Mouse (Mus musculus) brain, embryonic 14.5 days (tissue): ENCODE data around the gene Elovl5.

Experiments
- CTCF ChIP-seq: fragments of 200-500 bp; IDR thresholded peaks from 2 replicates; pipeline ENCODE4 v1.5.1; 2012; ENCODE audit warnings: inconsistent platforms, mild to moderate bottlenecking, moderate library complexity, borderline replicate concordance; ENCODE audit not compliant: insufficient read depth, insufficient read length; ENCODE audit errors: extremely low read depth
- POLR2A ChIP-seq: fragments of 200-500 bp; IDR thresholded peaks from 2 replicates; pipeline ENCODE4 v1.6.1; 2012; ENCODE audit warnings: mild to moderate bottlenecking, inconsistent platforms, borderline replicate concordance; ENCODE audit not compliant: poor library complexity, insufficient read depth, insufficient read length, severe bottlenecking; ENCODE audit errors: extremely low read depth

DNA sequence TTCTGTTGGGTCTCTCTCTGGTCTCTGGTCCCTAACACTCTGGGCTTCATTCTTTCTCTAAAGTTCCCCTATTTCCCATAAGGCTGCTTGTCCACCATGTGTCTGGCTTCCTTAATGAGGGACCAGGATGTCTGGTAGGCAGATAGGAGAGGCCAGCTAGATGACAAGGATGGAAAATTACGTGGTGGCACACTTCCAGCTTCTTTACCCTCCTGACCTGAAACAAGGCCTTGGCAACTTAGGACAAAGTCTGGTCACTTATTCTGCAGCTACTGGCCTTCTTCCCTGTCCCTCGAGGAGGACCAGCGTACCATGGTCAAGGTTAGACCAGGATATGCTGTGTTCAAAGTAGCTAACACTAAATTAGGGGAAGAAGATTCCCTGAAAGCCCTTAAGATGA lies 109.9 kb downstream of the Elovl5 start:
- TF ChIP-seq POLR2A = no peak
- TF ChIP-seq CTCF = no peak
